16 mouse cellular contexts compared by ENCODE assay signal in genomic region chr8:47913621-47914020, GRCm38 (mm10).
"Had no signal": no experiment of that assay in that cellular context is flagged by ENCODE, and none has a peak within 500 bp of the region (broad histone marks: within the 10 kb centered on the region; RNA-seq: fewer than 3 reads in every experiment).

No protein-coding gene starts in this region.

- H3K27ac ChIP-seq: layer of hippocampus, adult 2 months; limb, embryonic 13.5 days; liver, embryonic 12.5 days; midbrain, embryonic 10.5 days; neural tube, embryonic 13.5 days had no signal

- H3K27me3 ChIP-seq: limb, embryonic 13.5 days; liver, embryonic 12.5 days; neural tube, embryonic 13.5 days had no signal

- H3K4me1 ChIP-seq: midbrain, embryonic 10.5 days had no signal

- ATAC-seq: intestine, postnatal 0 days; liver, embryonic 12.5 days; midbrain, embryonic 16.5 days had no signal

- H3K4me2 ChIP-seq: limb, embryonic 13.5 days; liver, embryonic 12.5 days; lung, embryonic 14.5 days; neural tube, embryonic 13.5 days had no signal

- H3K4me3 ChIP-seq: layer of hippocampus, adult 2 months; limb, embryonic 13.5 days; liver, embryonic 12.5 days; midbrain, embryonic 10.5 days; neural tube, embryonic 13.5 days had no signal

- H3K9me3 ChIP-seq: liver, embryonic 12.5 days had no signal

- H3K36me3 ChIP-seq: liver, embryonic 12.5 days; neural tube, embryonic 13.5 days had no signal

- DNase-seq: left cerebral cortex, postnatal 4 days; lung, embryonic 14.5 days; lung, postnatal 10 days; lung, postnatal 4 days; retina, postnatal 1 day; right cerebral cortex, postnatal 4 days; spleen, adult 18-20 months; thymus, adult 18-20 months; thymus, postnatal 14 days had no signal

- H3K9ac ChIP-seq: limb, embryonic 13.5 days; liver, embryonic 12.5 days; lung, embryonic 14.5 days; neural tube, embryonic 13.5 days had no signal
